Mouse (Mus musculus) embryonic stem cell, embryonic (primary cell): Measurements from ENCODE around the gene Ano5.

Source experiments
- CTCF ChIA-PET, 4 experiments: fragments of 300-600 bp in 2 of 4; fragments of 350-600 bp in 2 of 4; sonication (Branson Sonifier 250); formaldehyde crosslinking; loops; one replicate each; lab custom pipeline; 2022; ENCODE audit warnings: inconsistent platforms in 2 of 4; lab: Charles Lee
- POLR2A ChIA-PET, 4 experiments: fragments of 300-600 bp in 2 of 4; fragments of 350-600 bp in 2 of 4; sonication (Branson Sonifier 250); formaldehyde crosslinking; loops; one replicate each; lab custom pipeline; 2022; ENCODE audit warnings: antibody characterized with exemption in 4 of 4, inconsistent platforms in 1 of 4; lab: Charles Lee

Gene Ano5

DNA sequence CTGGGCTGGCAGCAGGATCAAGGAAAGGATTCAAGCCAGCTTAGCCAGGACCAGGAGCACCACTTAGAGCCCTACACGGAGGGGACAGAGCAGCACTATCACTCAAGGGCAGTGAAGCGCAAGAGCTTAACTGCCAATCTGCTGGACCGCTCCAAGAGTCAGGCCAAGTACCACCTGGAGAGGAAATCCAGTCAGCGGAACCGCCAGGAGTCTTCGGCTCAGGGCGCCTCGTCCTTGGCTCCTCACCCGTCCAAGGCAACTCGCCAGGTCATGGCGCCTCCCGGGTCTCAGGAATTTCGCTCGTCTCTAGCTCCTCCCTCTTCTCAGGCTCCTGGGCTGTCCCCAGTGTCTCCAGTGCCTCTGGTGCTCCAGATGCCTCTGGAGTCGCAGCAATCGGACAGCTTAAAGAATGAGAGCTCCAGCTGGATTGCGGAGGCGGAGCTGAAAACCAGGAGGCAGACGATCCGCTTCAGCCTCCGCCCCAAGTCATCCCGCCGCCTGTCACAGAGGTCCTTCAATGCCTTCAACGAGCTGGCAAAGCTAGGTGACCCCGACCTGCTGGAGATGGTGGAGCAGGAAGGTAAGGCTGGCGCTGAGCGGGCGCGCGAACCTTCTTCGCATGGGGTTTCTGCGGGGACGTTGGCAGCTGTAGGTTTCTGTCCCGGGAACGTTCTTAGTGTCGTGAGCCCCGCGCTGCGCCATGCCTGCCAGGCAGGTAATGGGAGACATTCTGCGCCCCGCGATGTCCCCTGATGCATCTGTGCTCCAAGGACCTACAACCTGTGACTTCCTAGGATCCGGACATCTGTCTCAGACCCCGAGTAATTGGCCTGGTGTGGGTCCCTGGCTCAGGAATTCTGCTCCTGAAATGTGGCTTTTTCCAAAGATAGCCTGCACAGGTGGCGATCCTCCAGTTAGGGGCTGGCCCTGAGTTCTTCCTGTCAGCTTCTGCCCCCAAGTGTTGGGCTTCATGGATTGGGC is at the start of gene Ano5:
Gene Ano5 (plus strand): TSS at position 359 of the 981 bp plus-strand sequence.
- CTCF ChIA-PET: interaction anchor here in 1 of 4 experiments (1.6 kb wide), 1 partner anchor 30 kb away, joined by 6 read pairs; no protein-coding TSS in a partner anchor
- POLR2A ChIA-PET: interaction anchor here in 2 of 4 experiments (0.5 to 1.7 kb wide), 2 partner anchors 10 to 351 kb away, joined by 3 to 6 read pairs; partner anchors contain the start of genes Fancf (in 1 of the 2) and Gas2 (in 1 of the 2)

- ChIA-PET POLR2A (interaction anchor here in 1 of 4 experiments (0.6 kb wide), 1 partner anchor 41 kb away, joined by 3 read pairs; no protein-coding TSS in a partner anchor), CTCF (interaction anchor here (0.6 to 1.9 kb wide), 8 partner anchors 41 to 1525 kb away, joined by 4 to 7 read pairs (median 4); partner anchors contain the start of gene Nell1 (in 1 of the 4))
Measured at GRCm38 (mm10) chr7:51499396-51499795, 11.4 kb upstream of the Ano5 start.

DNA sequence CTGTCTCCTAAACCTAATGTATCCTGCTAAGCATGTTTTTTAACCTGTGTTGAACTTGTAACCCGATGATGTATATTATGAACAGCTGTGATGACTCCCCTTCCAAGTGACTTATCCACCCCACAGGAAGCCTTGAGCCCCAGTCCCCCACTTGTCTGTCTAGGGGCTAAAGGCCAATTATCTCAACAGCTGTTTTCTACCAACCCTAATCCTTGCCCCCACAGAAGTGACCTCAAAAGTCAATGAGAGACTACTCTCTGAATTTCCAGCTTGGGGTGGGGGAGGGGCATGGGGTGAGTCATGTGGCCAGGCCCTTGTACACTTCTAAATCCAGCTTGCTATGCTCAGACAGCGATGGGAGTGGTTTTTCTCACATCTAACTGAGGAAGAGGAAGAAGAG is 6.9 kb upstream of the Ano5 start:
- ChIA-PET CTCF (no interaction called here), POLR2A (no interaction called here)

DNA sequence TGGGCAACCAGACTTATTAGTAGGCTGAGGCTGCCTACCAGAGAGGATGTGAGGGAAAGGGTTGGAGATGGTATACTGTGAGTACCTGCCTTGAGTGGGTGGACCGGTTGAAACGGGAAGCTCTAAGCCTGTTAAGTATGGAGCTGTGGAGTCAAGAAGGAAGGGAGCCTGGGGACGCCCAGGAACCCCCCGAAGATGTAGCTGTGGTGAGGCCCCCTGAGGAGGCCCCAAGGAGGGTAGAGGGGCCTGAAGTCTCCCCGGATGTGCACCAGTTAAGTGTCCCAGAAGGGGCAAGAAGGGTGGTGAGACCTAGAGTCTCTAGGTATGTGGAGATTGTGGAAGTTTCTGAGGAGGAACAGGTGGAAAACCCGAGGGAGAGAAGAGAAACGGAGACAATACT is 682 bp upstream of the Ano5 start:
- CTCF ChIA-PET: interaction anchor here in 1 of 4 experiments (1.6 kb wide), 1 partner anchor 31 kb away, joined by 6 read pairs; no protein-coding TSS in a partner anchor
- POLR2A ChIA-PET: interaction anchor here in 2 of 4 experiments (0.5 to 1.7 kb wide), 2 partner anchors 9 to 352 kb away, joined by 3 to 6 read pairs; partner anchors contain the start of genes Fancf (in 1 of the 2) and Gas2 (in 1 of the 2)

- POLR2A ChIA-PET: no interaction called here
- CTCF ChIA-PET: no interaction called here
Measured at GRCm38 (mm10) chr7:51539344-51539743, 28.5 kb downstream of the Ano5 start.

DNA sequence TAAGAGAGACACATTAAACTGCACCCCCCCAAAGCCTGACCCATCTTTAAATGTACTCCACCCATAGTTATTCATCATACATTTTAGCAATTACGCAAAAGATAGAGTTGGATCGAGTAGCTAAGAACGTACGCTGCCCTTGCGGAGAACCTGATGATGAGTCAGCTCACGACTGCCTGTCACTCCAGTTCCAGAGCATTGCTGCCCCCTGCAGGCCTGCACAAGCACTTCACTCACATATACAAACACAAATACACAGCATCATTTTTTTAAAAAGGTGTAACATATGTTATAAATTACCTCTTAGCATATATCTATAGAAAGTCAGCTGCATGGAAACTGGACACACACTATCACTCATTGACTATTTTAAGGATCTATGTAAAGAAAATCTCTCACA is 29.9 kb downstream of the Ano5 start:
- CTCF ChIA-PET: interaction anchor here (0.6 to 1.2 kb wide), 12 partner anchors 12 to 810 kb away, joined by 3 to 7 read pairs (median 4); partner anchors contain the start of genes Ano5 (in 1 of the 4) and Svip (in 1 of the 4)
- POLR2A ChIA-PET: interaction anchor here in 1 of 4 experiments (1.3 kb wide), 1 partner anchor 41 kb away, joined by 3 read pairs; no protein-coding TSS in a partner anchor

GRCm38 (mm10) chr7:51600021-51600420 is 89.2 kb downstream of the Ano5 start:
- POLR2A ChIA-PET: no interaction called here
- CTCF ChIA-PET: no interaction called here

- CTCF ChIA-PET: no interaction called here
- POLR2A ChIA-PET: no interaction called here
Measured at GRCm38 (mm10) chr7:51603741-51604140, 92.9 kb downstream of the Ano5 start.

DNA sequence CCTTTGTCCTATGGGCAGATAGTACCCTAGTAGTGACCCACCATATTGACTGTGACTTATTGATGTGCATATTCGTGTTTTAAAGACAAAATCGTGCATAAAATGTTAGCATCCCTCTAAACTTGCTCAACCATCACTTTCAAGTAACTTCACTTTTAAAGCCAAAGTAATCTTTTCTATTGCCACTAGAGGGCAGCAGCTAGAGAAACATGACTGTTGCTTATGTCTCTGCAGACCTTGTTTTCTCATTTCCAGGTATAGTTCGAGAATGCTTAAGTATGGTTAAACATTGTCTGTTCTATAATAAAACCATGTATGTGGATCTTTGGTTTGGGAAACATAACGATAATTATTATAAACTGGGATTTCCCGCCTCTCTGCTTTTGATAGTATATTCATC is 103.6 kb downstream of the Ano5 start:
- ChIA-PET CTCF (interaction anchor here in 3 of 4 experiments (0.6 to 1.2 kb wide), 5 partner anchors 178 to 1000 kb away, joined by 3 to 10 read pairs (median 4); no protein-coding TSS in a partner anchor), POLR2A (interaction anchor here in 1 of 4 experiments (0.7 kb wide), 1 partner anchor 369 kb away, joined by 3 read pairs; no protein-coding TSS in a partner anchor)

GRCm38 (mm10) chr7:51617941-51618340 is 107.1 kb downstream of the Ano5 start:
- ChIA-PET POLR2A (interaction anchor here in 2 of 4 experiments (1.0 to 1.1 kb wide), 2 partner anchors 245 to 355 kb away, joined by 3 read pairs; partner anchors contain the start of gene Fancf (in 1 of the 2)), CTCF (interaction anchor here (0.6 to 2.8 kb wide), 10 partner anchors 9 to 388 kb away, joined by 3 to 20 read pairs (median 6); partner anchors contain the start of gene Svip (in 2 of the 4))

DNA sequence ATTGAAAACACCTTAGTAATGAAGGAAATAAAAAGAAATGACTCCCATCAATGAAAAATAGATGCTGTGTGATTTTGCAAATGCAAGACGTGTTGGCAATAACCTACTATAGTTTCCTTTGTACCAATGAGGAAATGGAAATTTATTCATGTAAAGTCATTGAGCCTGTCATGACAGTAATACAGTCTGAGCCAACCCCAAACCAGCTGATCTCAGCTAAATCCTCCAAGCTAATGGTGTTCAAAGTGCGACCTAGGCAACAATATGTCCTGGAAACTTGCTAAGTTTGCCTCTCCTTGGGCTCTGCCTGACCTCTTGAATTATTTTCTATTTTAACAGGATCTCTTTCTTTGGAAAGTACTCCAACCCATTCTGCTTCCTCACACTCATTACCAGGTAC is 107.6 kb downstream of the Ano5 start:
- CTCF ChIA-PET: interaction anchor here (0.6 to 2.8 kb wide), 10 partner anchors 9 to 388 kb away, joined by 3 to 20 read pairs (median 6); partner anchors contain the start of gene Svip (in 2 of the 4)
- POLR2A ChIA-PET: interaction anchor here in 2 of 4 experiments (1.0 to 1.1 kb wide), 2 partner anchors 244 to 354 kb away, joined by 3 read pairs; partner anchors contain the start of gene Fancf (in 1 of the 2)

- POLR2A ChIA-PET: interaction anchor here in 1 of 4 experiments (1.2 to 1.4 kb wide), 2 partner anchors 13 to 352 kb away, joined by 3 read pairs; no protein-coding TSS in a partner anchor
- CTCF ChIA-PET: interaction anchor here in 2 of 4 experiments (0.8 kb wide), 2 partner anchors 353 kb away, joined by 3 read pairs; no protein-coding TSS in a partner anchor
Measured at GRCm38 (mm10) chr7:51619977-51620376, 109.1 kb downstream of the Ano5 start.

DNA sequence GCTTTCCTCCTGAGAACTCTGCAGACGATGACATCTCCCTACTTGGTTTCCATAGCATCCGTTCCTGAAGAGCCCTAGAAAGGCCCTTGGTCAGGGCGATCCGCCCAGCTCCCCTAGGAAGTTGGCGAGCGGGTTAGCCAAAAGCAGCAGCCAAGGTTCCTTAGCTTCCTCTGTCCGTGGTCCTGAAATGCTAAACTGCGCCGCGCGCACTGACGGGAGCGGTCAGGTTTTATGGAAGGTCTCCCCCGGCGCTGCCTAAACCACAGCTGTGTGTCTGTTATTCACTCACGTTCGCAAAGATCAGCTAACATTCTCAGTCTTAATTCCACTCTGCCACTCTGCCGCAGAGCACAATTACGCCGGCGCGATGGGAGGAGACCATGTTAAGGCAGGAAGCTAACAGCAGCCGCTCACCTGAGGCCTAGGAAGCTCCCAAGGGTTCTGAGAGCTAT is 110.9 kb downstream of the Ano5 start, which contains the start of gene Slc17a6:
Gene Slc17a6 (plus strand): TSS at position 313 of the 452 bp plus-strand sequence.
- POLR2A ChIA-PET: interaction anchor here in 2 of 4 experiments (1.0 to 2.4 kb wide), 3 partner anchors 240 to 351 kb away, joined by 4 to 13 read pairs (median 4); partner anchors contain the start of genes Fancf (in 2 of the 2) and Gas2 (in 1 of the 2)
- CTCF ChIA-PET: interaction anchor here (0.6 to 1.9 kb wide), 5 partner anchors 351 to 395 kb away, joined by 4 to 11 read pairs (median 7); no protein-coding TSS in a partner anchor

- POLR2A ChIA-PET: interaction anchor here in 2 of 4 experiments (0.6 to 2.4 kb wide), 4 partner anchors 58 to 350 kb away, joined by 3 to 13 read pairs (median 4); partner anchors contain the start of genes Fancf (in 2 of the 2) and Gas2 (in 1 of the 2)
Measured at GRCm38 (mm10) chr7:51622196-51622595, 111.4 kb downstream of the Ano5 start.

GRCm38 (mm10) chr7:51622666-51623065 is 111.8 kb downstream of the Ano5 start:
- CTCF ChIA-PET: no interaction called here
- POLR2A ChIA-PET: interaction anchor here in 1 of 4 experiments (0.6 to 2.4 kb wide), 3 partner anchors 58 to 1136 kb away, joined by 3 to 13 read pairs (median 3); partner anchors contain the start of genes Fancf and Gas2

More at GRCm38 (mm10) chr7:51622196-51622595, 111.4 kb downstream of the Ano5 start:
- CTCF ChIA-PET: interaction anchor here (1.1 to 1.9 kb wide), 4 partner anchors 350 to 351 kb away, joined by 4 to 11 read pairs (median 8); no protein-coding TSS in a partner anchor

DNA sequence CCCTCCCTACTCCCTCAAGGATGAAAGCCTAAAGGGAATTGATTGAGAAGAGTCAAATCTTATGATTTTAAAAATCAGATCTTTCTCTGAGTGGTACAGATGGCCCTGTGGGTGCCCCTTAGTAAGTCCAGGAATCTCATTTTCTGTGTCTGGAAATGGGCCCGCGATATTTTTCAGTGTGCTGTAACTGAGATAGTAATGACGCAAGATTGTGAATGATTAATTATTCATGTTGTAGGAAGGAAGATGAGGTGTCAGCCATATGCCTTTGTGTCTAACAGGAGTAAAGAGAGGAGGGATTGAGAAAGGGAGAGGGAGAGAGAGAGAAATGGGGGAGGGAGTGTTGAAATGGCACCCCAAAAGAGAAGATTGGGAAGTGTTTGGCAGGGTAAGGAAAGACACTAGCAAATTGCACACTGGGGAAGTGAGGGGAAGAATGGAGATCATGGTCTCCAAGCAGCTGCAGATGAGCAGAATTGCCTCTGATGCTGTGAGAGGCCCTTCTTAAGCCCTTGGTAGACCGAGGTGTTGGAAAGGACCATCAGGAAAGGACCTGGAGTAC is 113.6 kb downstream of the Ano5 start:
- POLR2A ChIA-PET: no interaction called here
- CTCF ChIA-PET: no interaction called here

- CTCF ChIA-PET: interaction anchor here in 1 of 4 experiments (0.6 kb wide), 1 partner anchor 348 kb away, joined by 3 read pairs; no protein-coding TSS in a partner anchor
Measured at GRCm38 (mm10) chr7:51625161-51625560, 114.3 kb downstream of the Ano5 start.

More at GRCm38 (mm10) chr7:51625161-51625560, 114.3 kb downstream of the Ano5 start:
- POLR2A ChIA-PET: interaction anchor here in 1 of 4 experiments (2.6 kb wide), 1 partner anchor 237 kb away, joined by 11 read pairs; the partner anchor contains the start of genes Fancf and Gas2
